Mouse (Mus musculus) gastrocnemius, postnatal 4 days (tissue): Measurements from ENCODE around the gene Mucl3. TPM values are rescaled to one million over a fixed set of nuclear protein-coding genes. Genes with fewer than 3 reads are reported as not detected.

Experiments used
- DNase-seq, 2 experiments: peaks; one replicate each; pipeline ENCODE4 v3.0.0; 2021 to 2022; ENCODE audit warnings: low spot score in 2 of 2, mixed read lengths in 2 of 2
- long read RNA-seq, 2 experiments: library from polyadenylated mRNA; stranded (forward); transcript quantifications; one replicate each; pipeline ENCODE4 v2.0.0; 2021
- total RNA-seq, 2 experiments: library from RNA; stranded (reverse); gene quantifications; 2 replicates each; pipeline ENCODE4 v1.2.3; 2021

Mucl3 gene
- total RNA-seq = not detected
- long read RNA-seq, experiment 1 = 0 reads
- long read RNA-seq, experiment 2 = 0 reads

GRCm38 (mm10) chr17:35643609-35644236 is at the start of gene Mucl3:
Mucl3 (minus strand) TSS chr17:35643695.
- DNase-seq = no peak

GRCm38 (mm10) chr17:35692368-35692767 is 48.9 kb upstream of the Mucl3 start:
- DNase-seq = no peak

GRCm38 (mm10) chr17:35691811-35692210 is 48.3 kb upstream of the Mucl3 start:
- DNase-seq = no peak

- DNase-seq = no peak
Observed at GRCm38 (mm10) chr17:35689936-35690645, 46.6 kb upstream of the Mucl3 start.

- DNase-seq = no peak
Observed at GRCm38 (mm10) chr17:35688347-35689175, 45.1 kb upstream of the Mucl3 start.

- no peak for DNase-seq
Observed at GRCm38 (mm10) chr17:35685061-35685460, 41.6 kb upstream of the Mucl3 start.

- DNase-seq = no peak
Observed at GRCm38 (mm10) chr17:35681986-35682385, 38.5 kb upstream of the Mucl3 start.

- DNase-seq = no peak
Observed at GRCm38 (mm10) chr17:35680591-35680990, 37.1 kb upstream of the Mucl3 start.

- DNase-seq = peak; percentile 62 to 85
Observed at GRCm38 (mm10) chr17:35673416-35674035, 30.0 kb upstream of the Mucl3 start, which contains the start of gene Gtf2h4. Gtf2h4 (minus strand) TSS chr17:35673739.

GRCm38 (mm10) chr17:35672527-35672926 is 29.0 kb upstream of the Mucl3 start:
- no peak for DNase-seq

GRCm38 (mm10) chr17:35671846-35672245 is 28.4 kb upstream of the Mucl3 start:
- DNase-seq = no peak

- no peak for DNase-seq
Observed at GRCm38 (mm10) chr17:35669731-35670130, 26.2 kb upstream of the Mucl3 start.

- peak; percentile 94 to 95 for DNase-seq
Observed at GRCm38 (mm10) chr17:35667334-35668065, 24.0 kb upstream of the Mucl3 start, which contains the start of gene Vars2. Vars2 (minus strand) TSS chr17:35667592.

- no peak for DNase-seq
Observed at GRCm38 (mm10) chr17:35666851-35667256, 23.4 kb upstream of the Mucl3 start.

- DNase-seq = no peak
Observed at GRCm38 (mm10) chr17:35665957-35666515, 22.5 kb upstream of the Mucl3 start.

- no peak for DNase-seq
Observed at GRCm38 (mm10) chr17:35653086-35653485, 9.6 kb upstream of the Mucl3 start.

- DNase-seq = no peak
Observed at GRCm38 (mm10) chr17:35649429-35649828, 5.9 kb upstream of the Mucl3 start.

- DNase-seq = no peak
Observed at GRCm38 (mm10) chr17:35639352-35639751, 4.1 kb downstream of the Mucl3 start.

- peak in 1 of 2 experiments; percentile 54 for DNase-seq
Observed at GRCm38 (mm10) chr17:35638475-35639190, 4.9 kb downstream of the Mucl3 start.
